ENCODE assay signal across 12 mouse cellular contexts in the genomic region with DNA sequence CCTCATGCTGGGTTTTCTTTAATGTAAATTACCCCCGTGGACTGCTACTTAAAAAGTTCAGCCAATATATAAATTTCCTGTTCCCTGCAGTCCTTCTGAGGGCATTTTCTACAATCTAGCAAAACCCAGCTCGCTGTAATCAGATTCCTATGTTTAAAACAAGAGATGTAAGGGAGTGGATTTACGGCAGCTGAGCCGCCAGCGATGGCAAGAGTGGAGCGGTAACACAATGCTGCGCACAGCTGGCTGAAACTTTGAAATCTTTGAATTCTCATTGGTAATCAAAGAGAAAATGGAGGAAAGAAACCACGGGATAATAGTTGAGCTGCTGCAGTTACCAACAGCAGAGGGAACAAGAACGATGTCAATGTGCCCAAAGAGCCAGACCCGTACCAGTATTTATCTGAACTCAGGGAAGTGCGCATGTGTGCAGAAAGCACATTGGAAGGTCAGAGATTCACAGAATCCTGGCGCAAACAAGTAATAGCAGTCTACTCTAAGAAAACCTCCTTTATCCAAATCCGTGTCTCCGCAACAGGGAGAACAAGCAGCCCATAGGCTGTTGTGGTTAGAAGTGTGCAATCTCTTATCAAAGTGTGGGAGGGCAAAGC.
A peak's percentile ranks its signal among the peaks of the same experiment; 100 is the strongest.
DNase-seq lines count a peak whose midpoint lies in the region; ATAC-seq lines count a peak whose summit lies in the region.
"Had no signal": no experiment of that assay in that cellular context is flagged by ENCODE, and none has a peak within 500 bp of the region (broad histone marks: within the 10 kb centered on the region; RNA-seq: fewer than 3 reads in every experiment).

No protein-coding gene starts in this region.

- H3K4me3 ChIP-seq in embryonic facial prominence, embryonic 12.5 days: 0 out of 2 replicates have a peak overlapping the region, but pooled peaks have one; percentile 12
- 0 out of 2 replicates have a peak overlapping the region, but pooled peaks have one; percentile 6 for H3K4me3 ChIP-seq in hindbrain, embryonic 15.5 days
- H3K4me3 ChIP-seq in midbrain, embryonic 14.5 days (replicated peaks; ENCODE audit: low read depth, low read length): no peak overlapping the region
- H3K4me3 ChIP-seq: erythroblast, embryonic 14.5 days had no signal

- H3K4me2 ChIP-seq in embryonic facial prominence, embryonic 12.5 days (replicated peaks): peak overlapping the region; percentile 24
- peak overlapping the region; percentile 42 for H3K4me2 ChIP-seq in hindbrain, embryonic 15.5 days
- H3K4me2 ChIP-seq in midbrain, embryonic 14.5 days (ENCODE audit: low read length): peak overlapping the region; percentile 40

- WGBS in embryonic facial prominence, embryonic 12.5 days: 53% methylated on average over 14 of the region's 14 CpGs
- WGBS in hindbrain, embryonic 15.5 days: 62% methylated on average over 14 of the region's 14 CpGs
- 52% methylated on average over 14 of the region's 14 CpGs for WGBS in midbrain, embryonic 14.5 days

- no peaks in the 10 kb centered on the region; the same call in 1 of the 2 replicates for H3K4me1 ChIP-seq in embryonic facial prominence, embryonic 12.5 days
- H3K4me1 ChIP-seq in hindbrain, embryonic 15.5 days (replicated peaks): no peaks in the 10 kb centered on the region
- H3K4me1 ChIP-seq in midbrain, embryonic 14.5 days (ENCODE audit: control insufficient read depth, insufficient read depth, low read length): no peaks in the 10 kb centered on the region

- ATAC-seq in embryonic facial prominence, embryonic 12.5 days (ENCODE audit: insufficient number of reproducible peaks, insufficient read depth, low FRiP score, low TSS enrichment): no peak
- ATAC-seq in hindbrain, embryonic 15.5 days (ENCODE audit: low FRiP score, low read depth): no peak
- ATAC-seq in midbrain, embryonic 14.5 days (ENCODE audit: low FRiP score, low TSS enrichment): no peak

- no peaks in the 10 kb centered on the region for H3K9me3 ChIP-seq in embryonic facial prominence, embryonic 12.5 days
- H3K9me3 ChIP-seq in hindbrain, embryonic 15.5 days: no peaks in the 10 kb centered on the region
- no peaks in the 10 kb centered on the region for H3K9me3 ChIP-seq in midbrain, embryonic 14.5 days (ENCODE audit: control insufficient read depth, low read length)

- DNase-seq in embryo, embryonic 10.5 days (ENCODE audit: low spot score): peak; percentile 1
- DNase-seq in embryo, embryonic 10 days (ENCODE audit: low spot score): no peak
- peak; percentile 20 for DNase-seq in midbrain, embryonic 14.5 days
- DNase-seq in lung, postnatal 10 days: no peak
- no peak for DNase-seq in frontal cortex, postnatal 10 days (ENCODE audit: low spot score in 2 of 2)
- DNase-seq in ovary, adult 18-20 months (ENCODE audit: low spot score): no peak
- DNase-seq: adrenal gland, adult 2 months; cerebellum, adult 18-20 months; layer of hippocampus, postnatal 36 days had no signal

- H3K36me3 ChIP-seq in embryonic facial prominence, embryonic 12.5 days: no peaks in the 10 kb centered on the region
- no peaks in the 10 kb centered on the region for H3K36me3 ChIP-seq in hindbrain, embryonic 15.5 days
- H3K36me3 ChIP-seq in midbrain, embryonic 14.5 days (ENCODE audit: control insufficient read depth, insufficient read depth, low read length): no peaks in the 10 kb centered on the region

- H3K27ac ChIP-seq in embryonic facial prominence, embryonic 12.5 days: peak overlapping the region; percentile 24; the same call in 1 of the 2 replicates
- H3K27ac ChIP-seq in hindbrain, embryonic 15.5 days (replicated peaks): no peak overlapping the region
- no peak overlapping the region for H3K27ac ChIP-seq in midbrain, embryonic 14.5 days (replicated peaks; ENCODE audit: low read depth, low read length)

- no peaks in the 10 kb centered on the region for H3K27me3 ChIP-seq in embryonic facial prominence, embryonic 12.5 days
- no peaks in the 10 kb centered on the region for H3K27me3 ChIP-seq in hindbrain, embryonic 15.5 days
- no peaks in the 10 kb centered on the region for H3K27me3 ChIP-seq in midbrain, embryonic 14.5 days (ENCODE audit: control insufficient read depth, insufficient read depth, low read length)

- H3K9ac ChIP-seq in embryonic facial prominence, embryonic 12.5 days: no peak overlapping the region
- H3K9ac ChIP-seq in hindbrain, embryonic 15.5 days: no peak overlapping the region
- no peak overlapping the region for H3K9ac ChIP-seq in midbrain, embryonic 14.5 days (replicated peaks; ENCODE audit: low read length)

Comparison
In these comparisons a context has a peak if more than half of its experiments do, and no peak if none do; other contexts are left out.
1. DNase-seq: peak in embryo, embryonic 10.5 days (single experiment) and midbrain, embryonic 14.5 days (single experiment); none in embryo, embryonic 10 days (single experiment), lung, postnatal 10 days (single experiment), frontal cortex, postnatal 10 days (0 of 2) and ovary, adult 18-20 months (single experiment).
2. Peak in every context shown above with its lines, with median percentiles within 50 percentile points of each other: H3K4me2 ChIP-seq.